Mouse (Mus musculus) embryo, embryonic 9.5 days (tissue): ENCODE measurements at regions not wholly inside any gene's neighbourhood (a gene's known extent, or its start where the extent isn't known, plus 50 kb on each side); places are given as distances from the start of the nearest gene placed in this dataset.

ENCODE experiments used
- DNase-seq: peaks from one replicate; pipeline ENCODE4 v3.0.0-alpha.2; 2017; ENCODE audit errors: extremely low spot score

DNA sequence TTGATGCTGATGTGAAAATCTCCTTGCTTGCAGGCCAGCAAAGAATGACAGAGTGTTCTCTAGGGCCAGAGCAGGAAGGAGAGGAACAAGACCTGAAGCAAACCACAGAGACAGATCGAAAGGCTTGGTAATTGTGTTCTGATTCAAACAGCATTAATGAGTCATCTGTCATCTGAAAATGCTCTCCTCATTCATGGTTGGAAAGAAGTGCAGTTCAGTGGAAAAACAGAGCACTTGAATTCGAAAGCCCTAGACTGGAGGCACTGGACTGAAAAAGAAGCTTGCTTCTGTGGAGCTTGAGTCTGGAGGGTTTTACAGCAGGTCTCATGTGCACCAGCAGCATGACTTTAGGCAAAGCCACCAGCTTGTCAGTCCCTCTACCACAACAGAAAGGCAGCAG lies 374.3 kb upstream of the B430305J03Rik start:
- no peak for DNase-seq

DNA sequence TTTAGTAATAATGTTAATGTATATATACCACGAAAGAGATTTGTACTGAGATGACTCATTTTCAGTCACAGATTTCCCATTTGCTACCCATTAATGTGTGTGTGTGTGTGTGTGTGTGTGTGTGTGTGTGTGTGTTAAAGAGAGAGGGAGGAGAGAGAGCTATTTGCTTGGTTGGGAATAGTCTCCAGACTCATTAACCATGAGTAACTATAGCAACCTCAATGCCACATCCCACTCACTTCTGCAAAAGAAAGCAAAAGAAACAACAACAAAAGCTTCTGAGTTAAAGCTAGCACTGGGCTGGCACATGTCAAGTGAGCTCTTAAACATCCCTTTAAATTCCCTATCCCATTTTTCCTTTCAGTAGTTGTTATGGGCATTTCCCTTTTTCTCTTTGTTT lies 372.8 kb upstream of the B430305J03Rik start:
- no peak for DNase-seq

GRCm38 (mm10) chr3:61716785-61717184 lies 351.0 kb upstream of the B430305J03Rik start:
- no peak for DNase-seq

GRCm38 (mm10) chr3:61687933-61688705 lies 322.4 kb upstream of the B430305J03Rik start:
- DNase-seq: no peak

- DNase-seq: no peak
These were observed 305.1 kb upstream of the B430305J03Rik start for GRCm38 (mm10) chr3:61670874-61671273.

DNA sequence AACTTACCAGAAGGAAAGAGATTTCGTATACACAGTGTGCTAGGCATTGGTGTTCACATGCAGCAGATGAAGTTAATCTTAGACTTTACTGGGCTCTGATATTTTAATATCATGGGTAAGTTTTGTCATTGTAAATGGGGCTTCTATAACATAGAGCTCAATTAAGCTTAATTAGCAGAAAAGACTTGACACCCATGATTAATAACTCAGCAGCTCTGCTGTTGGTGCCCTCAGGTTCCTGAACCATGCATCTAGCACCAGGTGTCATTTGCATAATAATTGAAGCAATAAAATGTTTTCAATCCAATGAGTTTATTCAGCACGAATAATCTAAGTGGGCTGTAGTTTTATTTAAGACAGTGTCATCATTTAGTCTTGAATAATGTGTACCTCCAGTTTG lies 290.4 kb upstream of the B430305J03Rik start:
- no peak for DNase-seq

- no peak for DNase-seq
These were observed 262.8 kb upstream of the B430305J03Rik start for GRCm38 (mm10) chr3:61628535-61628934.

DNA sequence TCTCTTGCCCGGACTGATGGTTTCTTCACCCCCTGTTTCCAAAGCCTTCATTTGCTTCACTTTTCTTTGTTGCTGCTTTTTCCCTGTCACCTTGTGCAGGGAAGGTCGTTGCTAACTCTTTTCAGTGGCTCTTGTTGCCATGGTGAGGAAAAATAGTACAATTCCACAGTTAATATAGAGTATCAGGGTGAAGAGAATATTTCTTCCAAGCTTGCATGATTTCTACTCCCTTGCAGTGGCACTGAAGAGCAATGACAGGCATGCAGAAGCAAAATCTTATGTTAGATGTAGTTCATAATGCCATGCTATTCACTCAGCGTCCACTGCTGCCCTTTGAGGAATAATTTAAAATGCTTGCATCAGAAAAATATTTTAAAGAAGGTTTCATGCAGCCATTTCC lies 262.3 kb upstream of the B430305J03Rik start:
- no peak for DNase-seq

GRCm38 (mm10) chr3:61623954-61624487 lies 258.3 kb upstream of the B430305J03Rik start:
- peak; percentile 6 for DNase-seq

DNA sequence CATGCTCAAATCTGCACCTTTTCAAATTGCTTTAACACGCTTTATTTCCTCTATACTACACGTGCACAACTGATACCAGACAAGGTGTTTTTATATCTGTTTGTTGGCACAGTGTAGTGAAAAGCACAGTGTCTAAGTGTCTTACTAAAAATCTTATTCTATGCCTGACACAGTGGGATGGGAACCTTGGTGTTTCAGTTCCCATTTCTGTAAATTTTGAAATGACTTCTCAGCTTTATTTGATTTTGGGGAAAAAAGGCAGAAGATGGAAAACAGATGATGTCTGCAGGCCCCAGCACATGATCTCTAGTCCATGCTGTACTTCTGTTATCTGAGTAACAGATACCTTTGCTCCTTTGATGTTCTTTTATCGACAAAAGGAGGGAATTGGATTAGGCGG lies 239.7 kb upstream of the B430305J03Rik start:
- DNase-seq: no peak

GRCm38 (mm10) chr3:61602891-61603290 lies 237.1 kb upstream of the B430305J03Rik start:
- DNase-seq: no peak

DNA sequence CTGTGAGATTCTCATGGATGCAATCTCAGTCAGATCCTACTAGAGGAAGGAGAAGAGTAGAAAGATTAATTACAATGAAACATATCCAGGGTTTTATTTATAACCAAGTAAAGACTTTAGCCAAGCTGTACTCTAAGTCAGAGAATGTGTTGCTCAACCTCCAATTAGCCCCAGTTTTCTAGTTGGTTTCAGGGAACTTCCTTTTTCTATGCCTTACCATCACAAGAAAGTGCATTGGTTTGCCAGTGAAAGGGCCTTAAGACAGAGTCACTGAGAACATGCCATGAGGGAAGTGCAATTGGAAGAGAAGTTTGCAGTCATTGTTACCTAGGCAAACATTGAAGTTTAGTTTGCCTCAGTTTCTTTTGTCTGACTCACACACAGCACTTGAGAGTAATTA lies 229.8 kb upstream of the B430305J03Rik start:
- no peak for DNase-seq

- no peak for DNase-seq
These were observed 226.6 kb upstream of the B430305J03Rik start for GRCm38 (mm10) chr3:61592342-61592741.

- no peak for DNase-seq
These were observed 217.9 kb upstream of the B430305J03Rik start for GRCm38 (mm10) chr3:61583669-61584068.

DNA sequence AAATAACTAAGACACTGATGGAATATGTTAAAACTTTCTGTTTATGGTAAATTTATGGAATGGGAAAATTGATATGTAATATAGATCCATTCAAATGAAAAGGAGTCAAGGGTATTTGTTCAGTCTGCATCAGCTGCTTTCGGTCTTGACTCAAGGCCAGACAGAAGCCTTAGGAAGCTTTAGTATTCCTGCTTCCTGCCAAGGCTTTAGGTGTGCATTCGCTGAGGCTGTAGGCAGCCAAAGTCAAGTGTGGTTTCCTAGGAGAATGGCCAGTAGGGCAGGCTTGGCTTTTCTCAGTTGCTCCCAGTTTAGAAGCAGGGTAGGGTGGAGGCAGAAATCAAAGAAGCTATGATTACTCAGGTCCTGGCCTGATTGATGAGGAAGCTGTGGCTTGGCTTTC lies 217.2 kb upstream of the B430305J03Rik start:
- DNase-seq: no peak

DNA sequence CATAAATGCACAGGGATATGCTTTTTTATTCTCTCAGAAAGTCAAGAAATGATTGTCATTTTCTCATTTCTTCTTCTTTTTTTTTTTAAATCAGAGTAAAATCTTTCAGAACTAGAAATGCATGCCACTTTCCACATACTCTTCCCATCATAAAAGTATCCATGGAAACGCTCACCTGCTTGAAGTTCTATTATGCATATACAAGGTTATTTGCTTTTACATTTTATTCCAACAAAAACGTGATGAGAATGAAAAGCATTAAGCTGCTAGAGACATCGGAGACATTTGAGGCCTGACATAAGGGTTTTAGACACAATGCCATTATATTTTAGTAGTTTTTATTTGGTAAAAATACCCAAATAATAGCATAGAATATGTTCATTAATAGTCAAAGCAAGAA lies 214.5 kb upstream of the B430305J03Rik start:
- DNase-seq: no peak

DNA sequence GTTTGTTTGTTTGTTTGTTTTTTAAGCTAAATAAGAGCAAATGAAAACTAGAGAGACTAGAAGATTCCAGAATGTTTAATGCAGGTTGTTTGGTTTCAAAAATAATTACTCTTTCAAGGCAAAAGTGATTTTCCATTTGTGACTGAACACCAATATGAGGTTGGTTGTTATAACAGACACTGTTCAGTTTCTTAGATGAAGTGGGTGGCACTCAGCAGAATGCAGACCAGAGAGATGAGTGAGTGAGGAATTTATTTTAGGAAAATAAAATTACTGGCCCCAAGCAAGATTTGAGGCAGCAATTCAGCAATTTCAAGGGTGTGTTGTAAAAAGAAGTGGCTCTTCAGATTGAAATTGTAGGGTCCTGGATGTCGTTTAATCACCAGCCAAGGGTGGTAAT lies 171.4 kb upstream of the B430305J03Rik start:
- no peak for DNase-seq

GRCm38 (mm10) chr3:61535751-61536150 lies 170.0 kb upstream of the B430305J03Rik start:
- no peak for DNase-seq

GRCm38 (mm10) chr3:61503178-61503577 lies 137.4 kb upstream of the B430305J03Rik start:
- DNase-seq: no peak

DNA sequence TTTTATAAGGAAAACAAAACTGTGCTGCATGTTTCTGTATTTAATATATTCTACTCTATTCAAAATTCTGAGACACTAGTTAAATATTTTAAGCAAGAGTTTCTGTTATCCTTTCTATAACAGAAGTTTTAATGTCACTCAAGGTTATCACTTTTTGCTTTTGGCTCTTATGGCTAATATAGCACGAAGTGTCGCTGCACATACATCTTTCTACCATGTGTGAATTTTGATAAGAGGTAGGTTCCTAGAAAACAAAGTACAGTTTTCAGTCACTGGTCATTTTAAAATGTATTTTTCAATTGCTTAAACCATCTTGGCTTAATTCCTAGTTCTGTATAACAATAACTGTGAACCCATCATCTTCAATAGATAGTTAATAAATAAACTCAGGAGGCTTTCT lies 129.1 kb upstream of the B430305J03Rik start:
- DNase-seq: no peak

DNA sequence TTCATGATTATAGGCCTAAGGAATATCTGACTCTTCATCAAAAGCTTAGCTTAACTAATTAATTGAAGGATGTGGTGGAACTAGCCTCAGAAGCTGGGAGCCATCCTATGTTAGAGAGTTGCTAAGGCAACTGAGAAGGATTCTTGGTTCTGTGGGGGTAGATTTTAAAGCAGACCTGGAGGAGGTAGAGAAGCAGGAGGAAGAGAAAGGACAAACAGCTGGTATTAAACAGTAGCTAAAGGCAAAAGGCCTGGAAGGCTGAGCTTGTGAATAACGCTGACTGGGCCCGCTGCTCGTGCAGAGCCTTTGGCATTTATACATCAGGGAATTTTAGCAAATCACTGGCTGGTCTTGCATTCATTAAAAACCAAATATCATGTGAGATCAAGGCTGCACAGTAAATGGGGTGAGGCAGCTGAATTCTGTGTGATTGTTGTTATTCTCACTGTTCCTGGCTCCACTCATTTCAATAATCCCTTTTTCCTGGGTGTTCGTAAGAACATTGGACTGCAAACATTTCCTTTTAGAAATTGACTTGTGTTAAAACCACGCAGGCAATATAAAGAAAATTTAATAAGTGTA lies 121.1 kb upstream of the B430305J03Rik start:
- DNase-seq: no peak

- no peak for DNase-seq
These were observed 113.3 kb upstream of the B430305J03Rik start for GRCm38 (mm10) chr3:61478861-61479584.

GRCm38 (mm10) chr3:61475018-61475417 lies 109.3 kb upstream of the B430305J03Rik start:
- no peak for DNase-seq
